Mouse (Mus musculus) thymus, postnatal 14 days (tissue): ENCODE results near the gene 2700097O09Rik.
"Not testable (repeated sequence)": the region's sequence is repeated elsewhere in the genome, so short reads cannot be mapped to it uniquely, and the experiment has no call there.

Experiments used
- DNase-seq: peaks from one replicate; pipeline ENCODE4 v3.0.0; 2021

The 2700097O09Rik gene

GRCm38 (mm10) chr12:55079726-55080600, at the start of gene 2700097O09Rik, which contains the start of gene Srp54a:
Gene 2700097O09Rik, minus strand, starts transcription at chr12:55080110.
Gene Srp54a, plus strand, starts transcription at chr12:55080262.
- peak; percentile 95 for DNase-seq

DNA sequence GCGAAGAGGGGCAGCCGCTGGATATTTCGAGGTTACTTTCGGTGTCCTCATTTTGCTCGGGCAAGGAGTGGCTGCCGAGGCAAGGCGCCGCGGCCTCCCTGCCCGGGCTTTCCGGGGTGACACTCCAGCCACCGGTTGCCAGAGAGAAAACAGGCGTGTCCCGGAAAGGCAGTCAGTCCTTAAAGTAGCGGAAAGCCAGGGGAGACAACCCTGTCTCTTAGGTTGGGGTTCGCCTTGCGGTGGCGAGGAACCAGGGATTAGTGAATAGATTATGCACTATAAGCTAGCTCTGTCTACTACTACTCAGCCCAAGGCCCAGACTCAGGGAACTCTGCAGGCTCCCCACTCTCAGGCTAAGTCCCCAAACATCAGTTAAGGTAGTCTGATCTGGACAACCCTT, 44.8 kb upstream of the 2700097O09Rik start:
- DNase-seq, result not testable (repeated sequence)

DNA sequence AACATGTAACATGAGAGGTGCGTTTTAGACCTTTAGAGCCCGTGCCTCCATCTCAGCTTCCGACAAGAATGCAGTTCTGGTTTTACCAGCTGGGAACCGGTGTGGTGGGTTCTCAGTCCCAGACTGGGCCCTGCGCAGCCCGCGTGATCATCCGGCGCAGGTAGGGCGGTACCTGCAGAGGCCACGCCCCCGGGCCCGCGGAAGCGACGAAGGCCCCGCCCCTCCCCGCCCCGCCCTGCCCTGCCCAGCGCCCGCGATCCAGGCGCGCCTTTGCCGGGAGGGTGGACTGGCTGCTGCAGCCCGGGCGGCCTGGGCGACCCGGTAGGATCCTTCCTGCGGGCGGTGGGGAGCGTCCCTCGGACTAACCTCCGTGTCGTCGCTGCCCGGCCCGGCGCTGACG, 44.3 kb upstream of the 2700097O09Rik start, which contains the start of gene Fam177a:
Fam177a (plus strand) TSS at position 228 of the 400 bp plus-strand sequence.
- DNase-seq, result not testable (repeated sequence)

- DNase-seq, result not testable (repeated sequence)
These were observed 32.7 kb upstream of the 2700097O09Rik start for GRCm38 (mm10) chr12:55112616-55113015.

GRCm38 (mm10) chr12:55092127-55092526, 12.2 kb upstream of the 2700097O09Rik start:
- DNase-seq, result not testable (repeated sequence)

GRCm38 (mm10) chr12:55080601-55080942, 662 bp upstream of the 2700097O09Rik start:
- DNase-seq, result not testable (repeated sequence)

GRCm38 (mm10) chr12:55078706-55079105, 1.2 kb downstream of the 2700097O09Rik start:
- DNase-seq, result not testable (repeated sequence)

- DNase-seq, result no peak
These were observed 4.6 kb downstream of the 2700097O09Rik start for GRCm38 (mm10) chr12:55075296-55075695.

DNA sequence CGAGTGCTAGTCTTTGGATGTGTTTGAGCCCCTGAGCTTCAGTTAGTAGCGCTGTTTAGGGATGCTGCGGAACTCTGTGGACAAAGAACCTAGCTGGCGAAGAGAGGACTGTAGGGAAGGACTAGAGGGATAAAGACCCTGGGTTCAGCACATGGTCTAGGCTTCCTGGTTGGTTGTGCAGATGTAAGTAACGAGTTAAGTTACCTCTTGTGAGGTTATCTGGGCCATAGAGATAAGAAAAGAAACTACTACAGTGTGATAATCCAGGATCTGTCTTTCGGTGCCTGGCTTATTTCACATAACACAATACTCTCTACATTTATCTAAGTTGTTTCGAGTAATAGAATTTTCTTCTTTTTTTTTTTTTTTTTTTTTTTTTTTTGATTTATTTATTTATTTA, 6.2 kb downstream of the 2700097O09Rik start:
- no peak for DNase-seq

GRCm38 (mm10) chr12:55072495-55072894, 7.4 kb downstream of the 2700097O09Rik start:
- DNase-seq, result no peak

- no peak for DNase-seq
These were observed 17.8 kb downstream of the 2700097O09Rik start for GRCm38 (mm10) chr12:55062141-55062540.

- DNase-seq, result no peak
These were observed 18.9 kb downstream of the 2700097O09Rik start for GRCm38 (mm10) chr12:55061006-55061405.

- DNase-seq, result no peak
These were observed 19.6 kb downstream of the 2700097O09Rik start for GRCm38 (mm10) chr12:55060212-55060898.

- DNase-seq, result no peak
These were observed 20.1 kb downstream of the 2700097O09Rik start for GRCm38 (mm10) chr12:55059812-55060211.

DNA sequence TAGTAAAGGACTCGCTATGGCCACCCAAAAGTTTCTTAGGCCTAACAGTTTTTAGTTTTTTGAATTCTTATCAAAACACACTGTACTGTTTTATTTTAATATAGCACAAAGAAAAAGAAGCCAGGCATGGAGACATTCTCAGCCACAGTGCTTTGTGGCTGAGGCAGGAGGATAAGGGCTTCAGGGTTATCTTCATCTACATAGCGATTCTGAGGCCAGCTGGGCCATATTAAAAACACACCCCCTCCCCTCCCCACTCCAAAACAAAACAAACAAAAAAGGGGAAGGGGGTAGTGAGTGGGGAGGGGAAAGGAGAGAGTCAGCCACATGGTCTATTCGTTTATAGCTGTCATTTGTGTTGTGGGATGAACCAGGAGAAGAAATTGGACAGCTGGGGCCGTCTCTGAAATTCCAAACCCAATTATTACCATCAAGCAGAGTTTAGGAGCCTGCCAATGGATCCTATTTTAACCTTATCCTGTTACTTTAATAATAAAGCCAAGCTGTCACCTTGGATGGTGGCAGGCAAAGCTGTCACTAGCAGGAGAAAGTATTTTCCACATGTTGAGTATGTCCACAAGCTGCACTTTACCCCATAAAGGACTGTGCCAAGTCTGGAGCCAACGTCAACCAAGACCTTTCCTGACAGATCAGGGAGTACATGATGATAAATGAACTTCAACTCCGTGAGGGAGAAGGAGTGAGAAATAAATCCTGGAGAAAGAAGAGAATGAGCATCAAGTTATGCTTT, 20.9 kb downstream of the 2700097O09Rik start:
- DNase-seq, result no peak

DNA sequence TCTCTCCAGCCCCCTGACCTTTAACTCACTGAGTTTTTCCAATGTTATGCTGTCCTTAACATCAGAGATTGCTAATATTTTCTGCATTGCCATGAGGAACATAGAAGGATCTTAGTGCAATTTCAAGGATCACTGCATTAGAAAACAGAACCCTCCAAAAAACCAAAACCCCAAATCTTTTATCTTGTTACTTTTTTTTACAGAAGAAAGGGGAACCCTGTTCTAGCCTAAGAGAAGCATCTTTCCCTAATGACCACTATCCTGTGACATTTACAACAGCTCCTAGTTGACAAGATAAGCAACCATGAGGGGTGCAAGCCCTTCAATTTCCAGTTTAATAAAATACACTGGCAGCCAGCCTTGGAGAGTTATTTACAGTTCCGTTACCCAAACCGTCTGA, 23.2 kb downstream of the 2700097O09Rik start:
- no peak for DNase-seq

DNA sequence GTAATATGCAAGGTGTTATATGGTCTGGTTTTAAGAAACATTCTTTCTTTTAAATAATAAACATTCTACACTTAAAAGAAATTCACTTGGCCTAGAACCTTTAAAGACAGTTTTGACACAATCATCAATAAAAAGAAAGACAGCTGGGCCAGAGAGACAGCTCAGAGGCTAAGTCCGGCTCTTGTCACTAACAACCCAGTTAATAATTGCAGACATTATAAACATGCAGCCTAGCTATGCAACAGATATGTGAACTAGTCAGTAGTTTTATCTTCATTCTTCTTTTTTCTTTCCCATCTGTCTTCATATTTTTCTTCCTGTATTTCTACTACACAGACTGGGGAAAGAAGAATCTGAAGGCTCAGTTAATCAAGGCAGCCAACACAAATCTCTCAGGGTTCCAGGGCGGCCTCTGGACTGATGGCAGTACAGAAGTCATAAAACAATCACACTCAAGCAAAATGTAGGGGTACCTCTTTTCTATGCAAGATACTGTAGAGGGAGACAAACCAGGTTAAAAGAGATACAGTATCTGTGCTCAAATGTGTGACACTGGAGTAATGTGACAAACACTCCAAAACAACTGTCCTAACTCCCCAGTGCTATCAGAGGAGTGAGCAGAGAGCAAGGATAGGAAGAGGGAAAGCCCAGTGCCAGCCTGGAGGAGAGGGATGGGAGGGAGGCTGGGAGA, 25.2 kb downstream of the 2700097O09Rik start:
- no peak for DNase-seq

GRCm38 (mm10) chr12:55053267-55053666, 26.6 kb downstream of the 2700097O09Rik start:
- no peak for DNase-seq

DNA sequence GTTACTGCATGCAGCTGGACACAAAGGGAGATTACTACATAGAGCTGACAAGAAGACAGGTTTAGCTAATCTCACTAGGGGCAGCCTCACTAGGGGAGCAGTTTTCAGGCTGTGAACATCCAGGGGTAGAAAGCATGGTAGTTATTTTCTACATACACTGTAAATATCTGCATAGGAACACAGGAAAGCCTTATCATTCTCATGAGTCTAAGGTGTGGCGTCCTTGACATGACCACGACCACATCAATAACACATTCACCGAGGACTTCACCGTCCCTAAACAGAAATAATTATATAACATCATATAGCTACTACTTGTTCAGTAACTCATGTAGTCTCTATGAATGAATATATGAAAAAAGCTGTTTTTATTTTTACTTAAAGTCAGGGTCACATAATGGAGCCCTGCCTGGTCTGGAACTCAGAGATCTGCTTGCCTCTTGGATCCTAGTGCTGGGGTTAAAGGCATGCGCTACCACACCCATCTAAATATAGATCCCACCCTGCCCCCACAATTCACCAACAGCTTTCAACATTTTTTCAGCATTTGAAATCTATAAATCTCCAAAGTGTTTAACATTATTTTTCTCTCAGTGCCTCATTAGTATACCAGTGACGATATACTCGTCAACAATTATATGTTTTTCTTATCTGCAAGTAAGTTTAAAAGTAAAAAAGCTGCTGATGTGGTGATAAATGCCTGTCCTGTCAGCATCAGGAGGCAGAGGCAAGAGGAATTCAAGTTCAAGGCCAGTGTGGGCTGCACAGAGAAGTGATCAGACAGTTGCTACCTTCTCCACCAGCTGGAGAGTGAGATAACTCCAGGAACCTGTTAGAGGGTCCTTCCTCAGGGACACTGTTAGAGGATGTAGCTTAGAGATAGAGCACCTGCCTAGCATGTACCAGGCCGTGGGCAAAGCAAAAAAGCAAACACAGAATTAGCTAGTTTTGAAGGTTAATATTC, 28.4 kb downstream of the 2700097O09Rik start:
- DNase-seq, result no peak

DNA sequence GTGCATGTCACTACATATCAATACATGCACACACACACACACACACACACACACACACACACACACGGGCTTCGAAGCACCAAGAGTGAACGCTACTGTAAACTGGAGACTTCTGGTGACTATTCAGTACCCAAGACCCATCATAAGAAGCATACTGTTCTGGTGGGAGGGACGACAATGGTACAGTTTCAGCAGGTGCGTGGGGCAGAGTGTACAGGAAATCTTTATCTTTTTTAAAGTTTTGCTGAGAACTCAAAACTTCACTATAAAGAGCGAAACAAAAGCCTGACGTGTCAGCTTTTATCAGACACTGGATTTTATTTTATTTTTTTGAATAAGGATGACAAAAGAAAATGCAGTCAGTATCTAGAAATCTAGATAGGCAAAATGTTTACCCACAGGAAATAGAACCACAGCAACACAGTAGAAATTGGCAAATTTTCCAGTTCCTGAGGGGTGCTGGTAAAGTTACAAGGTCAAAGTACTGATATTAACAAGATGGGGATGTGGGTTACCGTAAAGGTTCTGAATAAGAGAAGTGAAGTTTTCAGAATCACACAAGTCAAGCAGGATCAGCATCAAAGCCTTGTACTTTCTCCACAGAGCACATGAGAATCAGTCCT, 30.1 kb downstream of the 2700097O09Rik start:
- no peak for DNase-seq

- no peak for DNase-seq
These were observed 38.9 kb downstream of the 2700097O09Rik start for GRCm38 (mm10) chr12:55041011-55041410.
